Mouse (Mus musculus): ENCODE measurements around the gene Nbeal2.

Nbeal2 gene

GRCm38 (mm10) chr9:110582161-110582560, 71.8 kb downstream of the Nbeal2 start:
- DNase-seq (ENCODE audit: low spot score in 2 of 2) = no peak
